Mouse (Mus musculus) cortical plate, adult 2 months (tissue): ENCODE data around the gene Josd2.

ENCODE experiments used
- CTCF ChIP-seq: fragments of 200-500 bp; IDR thresholded peaks from 2 replicates; pipeline ENCODE4 v1.5.1; 2011; ENCODE audit warnings: mild to moderate bottlenecking, control low read depth, low read length; ENCODE audit not compliant: insufficient read depth; ENCODE audit errors: extremely low read depth
- POLR2A ChIP-seq: fragments of 200-500 bp; IDR thresholded peaks from 2 replicates; pipeline ENCODE4 v1.6.1; 2011; ENCODE audit warnings: mild to moderate bottlenecking, low read length, control low read depth; ENCODE audit not compliant: insufficient read depth; ENCODE audit errors: extremely low read depth

DNA sequence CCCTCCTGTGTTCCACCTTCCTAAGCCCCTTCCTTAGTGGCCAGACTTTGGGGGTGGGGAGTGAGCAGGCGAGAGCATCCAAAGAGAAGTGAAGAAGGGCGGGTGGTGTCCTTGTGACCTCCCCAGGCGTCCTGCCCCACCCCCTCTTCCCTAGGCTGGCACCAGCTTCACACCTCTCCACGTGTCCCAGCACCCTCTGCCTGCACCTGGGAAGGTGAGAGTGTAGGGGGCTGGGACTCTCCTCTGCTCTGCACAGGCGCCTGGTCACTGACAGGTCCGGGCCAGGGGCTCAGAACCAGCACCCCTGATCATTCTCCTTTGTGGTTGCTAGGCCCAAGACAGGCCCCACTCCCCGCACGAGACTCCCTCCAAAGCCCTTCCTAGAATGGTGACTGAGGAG lies 40.1 kb upstream of the Josd2 start:
- TF ChIP-seq CTCF (no peak), POLR2A (no peak)
